Mouse (Mus musculus) myocyte (in vitro differentiated cells): ENCODE measurements around the gene Spatc1l.

Experiments
- CEBPB ChIP-seq: IDR thresholded peaks from 2 replicates; pipeline ENCODE4 v1.6.1; 2011; ENCODE audit warnings: mild to moderate bottlenecking, moderate library complexity; ENCODE audit not compliant: poor library complexity, insufficient read depth, severe bottlenecking
- MAX ChIP-seq: IDR thresholded peaks from one replicate; pipeline ENCODE4 v1.6.1; 2011; ENCODE audit warnings: low read depth, mild to moderate bottlenecking, control low read depth
- MYOD1 ChIP-seq, 3 experiments: IDR thresholded peaks; one replicate each; pipeline ENCODE4 v1.6.1; 2011; ENCODE audit warnings: control low read depth in 2 of 3, low read depth in 2 of 3, mild to moderate bottlenecking in 2 of 3, moderate library complexity in 1 of 3; ENCODE audit not compliant: insufficient read length in 2 of 3, control insufficient read depth in 1 of 3
- POLR2A ChIP-seq: IDR thresholded peaks from one replicate; pipeline ENCODE4 v1.6.1; 2011; ENCODE audit warnings: low read depth, mild to moderate bottlenecking, control low read depth, moderate library complexity; ENCODE audit not compliant: insufficient read length
- POLR2AphosphoS2 ChIP-seq: IDR thresholded peaks from one replicate; pipeline ENCODE4 v1.6.1; 2011; ENCODE audit warnings: low read depth, control low read depth; ENCODE audit not compliant: insufficient read length
- REST ChIP-seq: IDR thresholded peaks from one replicate; pipeline ENCODE4 v1.6.1; 2011; ENCODE audit warnings: mild to moderate bottlenecking, control low read depth, moderate library complexity; ENCODE audit not compliant: insufficient read depth, insufficient read length
- SRF ChIP-seq: IDR thresholded peaks from one replicate; pipeline ENCODE4 v1.6.1; 2011; ENCODE audit warnings: low read depth; ENCODE audit not compliant: control insufficient read depth, insufficient read length
- TCF12 ChIP-seq: IDR thresholded peaks from one replicate; pipeline ENCODE4 v1.6.1; 2011; ENCODE audit warnings: mild to moderate bottlenecking, control low read depth; ENCODE audit not compliant: poor library complexity, insufficient read depth, severe bottlenecking
- USF1 ChIP-seq: IDR thresholded peaks from one replicate; pipeline ENCODE4 v1.6.1; 2011; ENCODE audit warnings: low read depth, mild to moderate bottlenecking, control low read depth, moderate library complexity

DNA sequence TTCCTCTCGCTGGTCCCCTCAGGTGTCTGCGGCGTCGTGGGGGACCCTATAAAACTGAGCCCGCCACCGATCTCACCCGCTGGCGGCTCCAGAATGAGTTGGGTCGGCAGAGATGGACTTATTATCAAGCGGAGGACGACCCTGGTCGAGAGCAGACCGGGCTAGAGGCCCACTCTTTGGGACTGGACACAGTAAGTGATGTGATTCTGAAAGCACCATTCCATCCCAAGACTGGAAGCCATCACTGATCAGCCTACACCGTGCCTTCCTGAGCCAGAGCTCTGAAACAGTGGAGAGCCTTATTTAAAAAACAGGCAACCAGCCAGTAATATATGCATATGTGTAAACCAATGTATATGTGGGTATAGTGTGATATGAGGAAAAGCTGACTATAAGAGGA is 30.2 kb upstream of the Spatc1l start:
- TF ChIP-seq POLR2A: no peak
- no peak for TF ChIP-seq TCF12
- no peak for TF ChIP-seq MAX
- no peak for TF ChIP-seq USF1
- no peak for TF ChIP-seq MYOD1 (IDR thresholded peaks at IDR 0.05; ENCODE audit: control insufficient read depth in 1 of 3, insufficient read length in 2 of 3, low read depth in 2 of 3)
- TF ChIP-seq POLR2AphosphoS2: no peak
- TF ChIP-seq CEBPB: no peak
- TF ChIP-seq SRF: no peak
- TF ChIP-seq REST: no peak
